Mouse (Mus musculus): ENCODE results near the gene Cnnm2. TPM values are rescaled to one million over a fixed set of nuclear protein-coding genes. Genes with fewer than 3 reads are reported as not detected.

Cnnm2 gene
- total and polyA plus RNA-seq, 3 experiments, result 4.0 to 10.7 TPM; not detected in 1

GRCm38 (mm10) chr19:46869526-46869925 lies 108.1 kb downstream of the Cnnm2 start:
- TF ChIP-seq SIN3A (IDR thresholded peaks at IDR 0.05; ENCODE audit: low read length), result peak; percentile 91
- 0 out of 2 replicates have a peak, but pooled peaks have one; percentile 61 for TF ChIP-seq MAZ (IDR thresholded peaks at IDR 0.05; ENCODE audit: low read depth, low read length)
- peak; percentile 15; the same call in 1 of the 2 replicates for TF ChIP-seq GATA1 (IDR thresholded peaks at IDR 0.05; ENCODE audit: low read depth, low read length)
- TF ChIP-seq ETS1 (IDR thresholded peaks at IDR 0.05; ENCODE audit: low read depth, low read length), result no peak
- TF ChIP-seq BHLHE40 (IDR thresholded peaks at IDR 0.05; ENCODE audit: borderline replicate concordance, low read depth, low read length), result no peak
- TF ChIP-seq POLR2AphosphoS5 (IDR thresholded peaks at IDR 0.05; ENCODE audit: borderline replicate concordance, low read depth, low read length), result no peak
- TF ChIP-seq TAL1 (IDR thresholded peaks at IDR 0.05; ENCODE audit: low read length), result no peak
- no peak for TF ChIP-seq USF1 (IDR thresholded peaks at IDR 0.05; ENCODE audit: low read depth, low read length)
- TF ChIP-seq MYB (IDR thresholded peaks at IDR 0.05; ENCODE audit: low read depth, low read length), result no peak
- TF ChIP-seq EP300 (IDR thresholded peaks at IDR 0.05; ENCODE audit: low read depth in 1 of 2, low read length in 2 of 2), result no peak
- TF ChIP-seq MAX (IDR thresholded peaks at IDR 0.05; ENCODE audit: low read length), result no peak
- TF ChIP-seq RAD21 (IDR thresholded peaks at IDR 0.05; ENCODE audit: low read depth, low read length), result peak; percentile 99
- TF ChIP-seq TCF12 (IDR thresholded peaks at IDR 0.05; ENCODE audit: low read depth, low read length), result no peak
- peak; percentile 87 for TF ChIP-seq ZNF384 (IDR thresholded peaks at IDR 0.05; ENCODE audit: low read depth, low read length)
- no peak for TF ChIP-seq ELF1 (IDR thresholded peaks at IDR 0.05; ENCODE audit: low read depth, low read length)
- no peak for TF ChIP-seq KAT2A (conservative IDR thresholded peaks at IDR 0.05; ENCODE audit: low read depth, low read length)
- no peak for TF ChIP-seq JUND (IDR thresholded peaks at IDR 0.05; ENCODE audit: low read depth, low read length)
- TF ChIP-seq MEF2A (IDR thresholded peaks at IDR 0.05; ENCODE audit: extremely low read depth, insufficient replicate concordance, low read depth, low read length, poor library complexity, severe bottlenecking), result no peak
- TF ChIP-seq MXI1 (IDR thresholded peaks at IDR 0.05; ENCODE audit: low read depth, low read length), result no peak
- 0 out of 2 replicates have a peak, but pooled peaks have one; percentile 36 for TF ChIP-seq HCFC1 (IDR thresholded peaks at IDR 0.05; ENCODE audit: low read depth, low read length)
- no peak for TF ChIP-seq TBP (IDR thresholded peaks at IDR 0.05; ENCODE audit: low read depth, low read length)
- TF ChIP-seq CTCF (IDR thresholded peaks at IDR 0.05 in 2 of 3, conservative IDR thresholded peaks at IDR 0.05 in 1 of 3; ENCODE audit: control insufficient read depth in 1 of 3, insufficient read depth in 1 of 3, low read depth in 2 of 3, low read length in 3 of 3, poor library complexity in 1 of 3, severe bottlenecking in 1 of 3), result peak; percentile 88 to 99 (median 97)
- no peak for TF ChIP-seq ZMIZ1 (IDR thresholded peaks at IDR 0.05; ENCODE audit: low read depth, low read length)
- TF ChIP-seq E2F4 (IDR thresholded peaks at IDR 0.05; ENCODE audit: borderline replicate concordance, low read depth, low read length), result no peak
- no peak for TF ChIP-seq CHD2 (IDR thresholded peaks at IDR 0.05; ENCODE audit: low read length)
- TF ChIP-seq ZC3H11A (IDR thresholded peaks at IDR 0.05; ENCODE audit: low read depth, low read length), result peak; percentile 100
- no peak for TF ChIP-seq ZKSCAN1 (IDR thresholded peaks at IDR 0.05; ENCODE audit: low read depth, low read length)
- no peak for TF ChIP-seq NRF1 (IDR thresholded peaks at IDR 0.05; ENCODE audit: insufficient read depth, low read depth, low read length, poor library complexity, severe bottlenecking)
- TF ChIP-seq USF2 (IDR thresholded peaks at IDR 0.05; ENCODE audit: borderline replicate concordance in 1 of 2, insufficient read depth in 1 of 2, low read depth in 1 of 2, low read length in 2 of 2), result no peak
- TF ChIP-seq GABPA (IDR thresholded peaks at IDR 0.05; ENCODE audit: low read depth, low read length), result no peak
- TF ChIP-seq SMC3 (IDR thresholded peaks at IDR 0.05; ENCODE audit: low read depth, low read length), result peak; percentile 100
- TF ChIP-seq MAFK (IDR thresholded peaks at IDR 0.05; ENCODE audit: borderline replicate concordance, low read depth, low read length), result no peak
- no peak for TF ChIP-seq NELFE (IDR thresholded peaks at IDR 0.05; ENCODE audit: low read depth, low read length)
- no peak for TF ChIP-seq POLR2A (IDR thresholded peaks at IDR 0.05; ENCODE audit: control insufficient read depth in 1 of 2, insufficient read depth in 1 of 2, low read depth in 1 of 2, low read length in 2 of 2, poor library complexity in 1 of 2)
- H3K9me3 ChIP-seq (replicated peaks; ENCODE audit: insufficient read depth, low read length), result no peaks in the 10 kb centered on the region
- DNase-seq (ENCODE audit: low read depth, low spot score), result peak; percentile 91
- H3K4me3 ChIP-seq (ENCODE audit: control insufficient read depth in 1 of 2, insufficient read depth in 1 of 2, low read depth in 2 of 2, low read length in 2 of 2), result no peak overlapping the region
- peaks cover 11 to 16% of the 10 kb centered on the region in 2 experiments for H3K4me1 ChIP-seq (ENCODE audit: control insufficient read depth in 1 of 2, insufficient read depth in 2 of 2, low read length in 2 of 2)
- H3K9ac ChIP-seq (ENCODE audit: control insufficient read depth, low read depth, low read length, poor library complexity, severe bottlenecking), result no peak overlapping the region
- H3K27me3 ChIP-seq (ENCODE audit: control insufficient read depth in 1 of 2, insufficient read depth in 2 of 2, low read length in 2 of 2), result no peaks in the 10 kb centered on the region
- H3K79me2 ChIP-seq (ENCODE audit: control insufficient read depth, insufficient read depth, low read length, poor library complexity), result no peaks in the 10 kb centered on the region
- no peak overlapping the region for H3K27ac ChIP-seq (ENCODE audit: control insufficient read depth, low read depth, low read length)
- peaks cover 0 to 15% of the 10 kb centered on the region in 2 experiments; a peak in 2 of 4 replicates for H3K36me3 ChIP-seq (ENCODE audit: control insufficient read depth in 1 of 2, insufficient read depth in 2 of 2, low read length in 2 of 2)
